Mouse (Mus musculus) adipocyte (in vitro differentiated cells): ENCODE measurements around the gene Sirt3.

Experiments used
- DNase-seq: peaks from one replicate; pipeline ENCODE4 v3.0.0-alpha.2; 2016; ENCODE audit warnings: low spot score

Gene Sirt3

DNA sequence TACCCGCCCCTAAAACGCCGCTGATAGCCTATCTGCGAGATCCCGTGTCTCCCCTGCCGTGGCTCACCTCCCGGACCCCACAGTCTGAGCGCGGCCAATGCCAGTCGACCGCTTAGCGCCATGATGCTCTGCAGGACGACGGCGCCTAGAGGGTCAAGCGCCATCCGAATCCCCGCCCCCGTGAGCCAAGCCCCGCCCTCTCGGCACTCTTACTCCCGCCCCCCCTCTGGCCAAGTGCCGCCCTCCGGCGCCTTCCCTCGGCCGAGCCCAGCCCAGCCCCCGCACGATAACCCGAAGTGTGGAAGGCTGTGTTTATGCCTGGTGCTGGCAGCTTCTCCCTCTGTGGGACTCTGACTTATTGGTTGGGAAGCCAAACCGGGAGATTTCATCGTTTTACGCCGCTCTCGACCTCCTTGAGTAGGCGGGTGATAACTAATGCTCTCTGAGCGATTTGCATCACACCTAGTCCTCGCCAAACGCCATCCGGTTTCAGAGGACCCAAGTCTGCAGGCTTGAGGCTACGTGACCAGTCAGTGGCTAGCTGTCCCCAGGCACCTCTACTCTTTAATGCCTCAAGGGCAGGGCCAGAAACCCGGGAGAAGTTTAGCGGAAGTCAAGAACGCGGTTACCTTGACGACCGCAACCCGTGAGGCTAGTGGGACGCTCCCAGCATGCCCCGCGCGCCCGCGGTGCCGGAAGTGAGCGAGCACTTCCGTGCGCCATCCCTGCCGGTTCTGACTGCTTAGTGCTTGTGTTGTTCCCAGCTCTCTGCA is at the start of gene Sirt3, which contains the start of gene Psmd13:
Gene Sirt3 (minus strand): TSS at position 614 of the 773 bp plus-strand sequence.
Gene Psmd13 (plus strand): TSS at position 273 of the 773 bp plus-strand sequence.
- peak; percentile 92 for DNase-seq

GRCm38 (mm10) chr7:140927181-140927580 is 45.1 kb upstream of the Sirt3 start:
- no peak for DNase-seq

GRCm38 (mm10) chr7:140923070-140923775 is 41.1 kb upstream of the Sirt3 start:
- no peak for DNase-seq

GRCm38 (mm10) chr7:140922398-140923069 is 40.4 kb upstream of the Sirt3 start:
- no peak for DNase-seq

GRCm38 (mm10) chr7:140921225-140921975 is 39.3 kb upstream of the Sirt3 start:
- no peak for DNase-seq

- DNase-seq: no peak
These were observed 38.4 kb upstream of the Sirt3 start, which contains the start of gene Nlrp6 for GRCm38 (mm10) chr7:140920418-140921029. TSS of gene Nlrp6 (plus strand) at chr7:140920902.

DNA sequence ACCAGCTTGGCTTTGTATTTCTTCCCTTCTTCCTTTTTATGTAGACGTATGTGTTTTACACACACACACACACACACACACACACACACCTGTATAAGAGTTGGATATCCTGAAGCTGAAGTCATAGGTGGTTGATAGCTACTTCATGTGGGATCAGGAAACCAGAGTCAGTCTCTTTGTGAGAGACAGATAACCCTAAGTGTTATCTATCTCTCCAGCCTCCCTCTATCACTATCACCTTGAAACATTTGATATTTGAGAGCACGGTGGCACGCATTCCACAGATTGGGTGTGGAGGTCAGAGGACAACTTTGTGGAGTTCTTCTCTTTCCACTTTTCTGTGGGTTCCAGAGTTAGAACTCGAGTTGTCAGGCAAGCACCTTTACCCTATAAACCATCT is 37.8 kb upstream of the Sirt3 start:
- no peak for DNase-seq

DNA sequence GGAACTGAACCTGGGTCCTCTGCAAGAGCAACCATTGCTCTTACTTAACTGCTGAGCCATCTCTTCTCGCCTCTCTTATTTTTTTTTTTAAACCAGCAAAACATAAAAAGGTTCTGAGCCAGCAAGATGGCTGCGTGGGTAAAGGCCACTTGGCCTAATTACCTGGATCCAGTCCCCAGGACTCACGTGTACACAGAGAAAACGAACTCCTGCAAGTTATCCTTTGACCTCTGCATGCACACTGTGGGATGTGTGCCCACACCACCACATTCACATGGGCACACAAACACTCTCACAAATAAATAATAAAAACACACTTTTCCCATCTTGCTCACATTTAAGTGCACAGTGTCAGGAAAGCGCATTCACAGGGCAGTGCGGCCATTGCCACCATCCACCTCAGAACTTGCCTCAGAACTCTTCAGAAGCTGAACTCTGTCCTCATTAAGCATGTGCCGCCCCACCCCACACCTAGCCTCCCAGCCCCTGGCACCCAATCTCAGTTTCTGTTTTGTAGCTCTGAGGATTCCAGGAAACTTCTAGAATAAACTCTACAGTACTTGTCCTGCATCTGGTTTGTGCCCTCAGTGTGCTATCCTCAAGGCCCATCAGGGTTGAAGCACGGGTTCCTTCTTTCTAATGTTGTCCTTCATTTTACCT is 32.1 kb upstream of the Sirt3 start:
- no peak for DNase-seq

- DNase-seq: no peak
These were observed 30.9 kb upstream of the Sirt3 start for GRCm38 (mm10) chr7:140912846-140913482.

DNA sequence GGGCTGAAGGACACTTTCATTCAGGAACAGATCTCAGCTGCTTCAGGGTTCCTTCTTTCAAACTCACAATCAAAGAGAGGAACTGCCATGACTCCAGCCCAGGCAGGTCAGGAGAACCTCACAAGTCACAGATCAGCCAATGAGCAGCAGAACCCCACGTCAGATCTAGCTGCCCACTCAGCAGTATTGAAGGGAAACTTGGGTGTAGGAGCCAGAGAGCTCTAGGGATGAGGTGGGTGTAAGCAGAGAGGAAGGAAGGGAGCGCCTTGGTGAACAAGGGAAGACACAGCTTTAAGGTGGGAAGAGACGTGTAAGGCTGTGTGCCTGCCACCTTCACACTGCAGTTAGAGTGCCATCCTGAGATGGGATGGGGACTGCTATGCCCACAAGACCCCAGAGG is 30.2 kb upstream of the Sirt3 start:
- DNase-seq: no peak

- DNase-seq: peak; percentile 68
These were observed 26.6 kb upstream of the Sirt3 start for GRCm38 (mm10) chr7:140908634-140909107.

- no peak for DNase-seq
These were observed 26.1 kb upstream of the Sirt3 start for GRCm38 (mm10) chr7:140908181-140908580.

DNA sequence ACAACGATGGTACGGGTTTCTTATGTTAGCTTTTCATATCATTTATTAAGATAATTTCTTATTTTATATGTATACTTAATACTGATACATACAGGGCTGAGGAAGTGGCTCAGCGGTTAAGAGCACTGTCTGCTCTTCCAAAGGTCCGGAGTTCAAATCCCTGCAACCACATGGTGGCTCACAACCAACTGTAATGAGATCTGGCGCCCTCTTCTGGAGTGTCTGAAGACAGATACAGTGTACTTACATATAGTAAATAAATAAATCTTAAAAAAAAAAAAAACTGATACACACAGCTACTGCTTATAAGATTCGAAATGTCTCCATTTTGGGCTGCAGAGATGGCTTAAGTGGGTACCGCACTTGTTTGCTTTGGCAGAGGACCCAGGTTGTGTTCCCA is 25.6 kb upstream of the Sirt3 start:
- DNase-seq: no peak

- no peak for DNase-seq
These were observed 25.0 kb upstream of the Sirt3 start for GRCm38 (mm10) chr7:140907131-140907530.

- DNase-seq: no peak
These were observed 23.6 kb upstream of the Sirt3 start for GRCm38 (mm10) chr7:140905642-140906081.

GRCm38 (mm10) chr7:140903212-140903611 is 21.1 kb upstream of the Sirt3 start:
- peak; percentile 78 for DNase-seq

- DNase-seq: peak; percentile 89
These were observed 20.1 kb upstream of the Sirt3 start for GRCm38 (mm10) chr7:140902036-140902875.

DNA sequence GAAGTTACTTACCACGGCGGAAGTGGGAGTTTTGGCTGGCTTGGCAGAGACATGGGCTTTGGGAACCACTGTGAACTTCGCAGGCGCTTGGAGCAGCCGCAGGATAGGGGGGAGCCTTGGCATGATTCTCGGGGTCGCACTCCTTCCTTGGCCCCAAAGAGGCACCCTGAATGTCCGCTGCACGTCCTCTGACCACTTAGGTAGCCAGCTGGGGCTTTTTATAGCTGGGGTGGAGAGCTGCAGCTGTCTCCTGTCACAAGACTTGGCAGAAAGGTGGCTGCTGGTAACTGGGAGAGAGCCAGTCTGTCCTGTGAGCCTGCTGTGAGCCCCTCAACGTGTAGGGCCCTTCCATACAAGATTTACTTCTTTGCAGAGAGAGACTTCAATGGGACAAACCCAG is 18.1 kb upstream of the Sirt3 start, which contains the start of gene Cox8b:
Gene Cox8b (minus strand): TSS at position 227 of the 400 bp plus-strand sequence.
- peak; percentile 29 for DNase-seq

DNA sequence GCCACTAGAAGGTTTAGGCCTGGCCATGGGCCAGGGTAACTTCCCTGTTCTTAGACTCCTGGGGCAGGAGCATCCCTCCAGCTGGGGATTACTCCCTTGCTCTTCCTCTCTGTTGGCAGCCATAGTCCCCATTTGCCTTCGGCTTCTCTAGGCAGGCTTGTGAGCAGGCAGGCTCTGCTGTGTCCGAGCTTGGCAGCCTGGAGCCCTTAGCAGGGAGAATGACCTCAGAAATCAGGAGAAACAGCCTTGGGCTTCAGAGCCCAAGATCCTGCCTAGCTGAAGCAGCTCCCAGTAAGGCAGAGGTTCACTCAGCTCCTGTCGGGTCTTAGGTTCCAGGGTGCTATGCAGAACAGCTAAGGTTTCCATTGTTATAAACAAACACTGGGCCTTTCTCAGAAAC is 17.0 kb upstream of the Sirt3 start:
- DNase-seq: peak; percentile 73
